Mouse (Mus musculus) ES-E14 (cell line): ENCODE measurements around the gene Ralgds. TPM values are rescaled to one million over a fixed set of nuclear protein-coding genes. Genes with fewer than 3 reads are reported as not detected.

Source experiments
- DNase-seq: peaks from one replicate; pipeline ENCODE4 v3.0.0-alpha.2; 2013; ENCODE audit warnings: low read depth, low spot score
- H3K27ac ChIP-seq: 2 replicates; pipeline ENCODE4 v1.5.1; 2012; ENCODE audit warnings: low read depth, mild to moderate bottlenecking, low read length, moderate library complexity, mixed read lengths; ENCODE audit not compliant: poor library complexity, insufficient read depth, severe bottlenecking
- H3K36me3 ChIP-seq: 2 replicates; pipeline ENCODE4 v1.6.1; 2012; ENCODE audit warnings: mild to moderate bottlenecking, low read length, moderate library complexity, mixed read lengths; ENCODE audit not compliant: control insufficient read depth, poor library complexity, insufficient read depth, severe bottlenecking
- H3K4me1 ChIP-seq, 2 experiments: fragments of 150-350 bp in 1 of 2; sonication (generic) in 1 of 2; 2 replicates each; pipeline ENCODE4 v1.6.1; 2012; ENCODE audit warnings: low read length in 2 of 2, mild to moderate bottlenecking in 1 of 2, mixed read lengths in 1 of 2; ENCODE audit not compliant: control insufficient read depth in 2 of 2, insufficient read depth in 2 of 2, poor library complexity in 1 of 2
- H3K4me3 ChIP-seq, 2 experiments: fragments of 150-350 bp in 1 of 2; sonication (generic) in 1 of 2; 2 replicates each; pipeline ENCODE4 v1.5.1; 2012; ENCODE audit warnings: low read length in 2 of 2, low read depth in 1 of 2, mild to moderate bottlenecking in 1 of 2, mixed read lengths in 1 of 2; ENCODE audit not compliant: insufficient read depth in 1 of 2, poor library complexity in 1 of 2, severe bottlenecking in 1 of 2
- H3K9ac ChIP-seq: 2 replicates; pipeline ENCODE4 v1.6.1; 2012; ENCODE audit warnings: low read depth, mild to moderate bottlenecking, low read length, mixed read lengths; ENCODE audit not compliant: poor library complexity, insufficient read depth, severe bottlenecking
- H3K9me3 ChIP-seq: fragments of 150-350 bp; sonication (generic); 2 replicates; pipeline ENCODE4 v1.6.1; 2012; ENCODE audit warnings: low read depth, mild to moderate bottlenecking, low read length; ENCODE audit not compliant: control insufficient read depth, insufficient read depth
- CHD2 ChIP-seq: IDR thresholded peaks from 2 replicates; pipeline ENCODE4 v1.6.1; 2014; ENCODE audit warnings: mild to moderate bottlenecking, low read depth, low read length, inconsistent platforms
- HCFC1 ChIP-seq: IDR thresholded peaks from 2 replicates; pipeline ENCODE4 v1.6.1; 2012; ENCODE audit warnings: low read length, inconsistent platforms, borderline replicate concordance; ENCODE audit not compliant: insufficient read depth
- MAFK ChIP-seq: IDR thresholded peaks from 2 replicates; pipeline ENCODE4 v1.6.1; 2014; ENCODE audit warnings: mild to moderate bottlenecking, low read depth, low read length, inconsistent platforms; ENCODE audit not compliant: insufficient read depth
- ZC3H11A ChIP-seq: IDR thresholded peaks from 2 replicates; pipeline ENCODE4 v1.6.1; 2012; ENCODE audit warnings: low read depth, mild to moderate bottlenecking, inconsistent platforms, low read length, borderline replicate concordance
- ZNF384 ChIP-seq: IDR thresholded peaks from 2 replicates; pipeline ENCODE4 v1.6.1; 2012; ENCODE audit warnings: low read depth, low read length, inconsistent platforms
- in situ Hi-C, 2 experiments: fragments of 600-800 bp; cut with MboI; formaldehyde crosslinking; loops; one replicate each; pipeline ENCODE4 v1.15.1; 2025; ENCODE audit warnings: low sequenced_read_pairs in 2 of 2, inconsistent platforms in 1 of 2; ENCODE audit not compliant: unreplicated experiment in 2 of 2
- total RNA-seq: library from RNA; depleted of rRNA; stranded (reverse); fragments of 300-350 nt; gene quantifications from 2 replicates; pipeline ENCODE4 v1.2.3, GENCODE M21; 2012

Gene Ralgds
- total RNA-seq, 1 experiment, result 18.2 TPM

DNA sequence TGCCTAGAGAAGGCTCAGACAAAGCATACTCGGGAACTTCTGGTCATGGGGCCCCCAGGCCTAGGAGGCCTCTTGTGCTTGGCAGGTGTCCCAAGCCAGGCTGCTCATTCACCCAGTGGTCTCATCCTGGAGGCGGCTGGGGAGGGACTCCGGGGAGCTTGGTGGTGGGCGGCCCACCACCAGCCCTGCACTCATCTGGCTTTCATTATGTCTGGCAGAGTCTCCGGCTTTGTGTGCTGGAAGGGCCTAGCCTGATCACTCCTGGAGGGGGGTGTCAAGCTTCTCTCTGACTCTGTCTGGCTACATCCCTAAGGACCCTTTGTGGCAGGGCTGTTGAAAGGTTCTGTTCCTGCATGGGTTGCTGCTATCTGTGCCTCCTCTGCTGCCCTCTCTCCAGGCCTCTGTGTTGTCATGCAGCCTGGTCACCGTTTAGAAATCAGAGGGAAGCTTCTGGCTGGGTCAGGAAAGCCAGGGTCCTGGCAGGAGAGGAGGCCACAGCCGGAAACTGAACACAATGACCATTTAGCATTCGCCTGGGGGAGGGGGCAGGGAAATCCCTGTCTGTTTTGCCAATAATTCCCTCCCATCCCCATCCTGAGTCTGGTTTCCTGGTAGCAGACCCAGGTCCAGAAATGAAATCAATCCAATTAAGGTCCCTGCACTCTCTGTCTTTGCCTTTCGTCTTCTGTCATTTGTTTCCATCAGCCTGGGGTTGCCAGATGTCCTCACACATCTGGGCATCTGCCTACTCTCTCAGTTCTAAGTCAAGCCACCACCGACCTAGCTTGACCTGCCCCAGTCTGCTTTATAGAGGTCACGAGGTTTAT lies 21.7 kb downstream of the Ralgds start:
- TF ChIP-seq HCFC1 (no peak), ZNF384 (no peak), ZC3H11A (no peak), CHD2 (no peak), MAFK (no peak)
- in situ Hi-C loops, result no loop called here
- H3K4me3 ChIP-seq, result no peak overlapping the region
- H3K36me3 ChIP-seq, result no peaks in the 10 kb centered on the region
- no peaks in the 10 kb centered on the region for H3K9me3 ChIP-seq
- DNase-seq, result no peak
- H3K9ac ChIP-seq, result no peak overlapping the region
- H3K4me1 ChIP-seq, result peaks cover 2 to 15% of the 10 kb centered on the region in 2 experiments; a peak in 2 of 4 replicates
- H3K27ac ChIP-seq, result no peak overlapping the region

DNA sequence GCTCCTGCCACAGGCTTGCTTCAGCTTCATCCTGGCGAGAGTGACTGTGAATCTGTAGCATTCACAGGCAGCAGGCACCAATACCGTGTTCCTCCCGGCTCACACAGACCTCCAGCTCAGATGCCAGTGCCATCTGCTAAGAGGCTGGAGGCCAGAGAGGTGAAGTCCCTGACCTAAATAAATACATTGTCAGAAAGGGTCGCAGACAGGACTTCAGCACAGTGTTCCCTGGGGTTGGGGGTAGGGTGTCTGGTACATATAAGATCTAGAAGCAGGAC lies 22.3 kb downstream of the Ralgds start:
- no peak for DNase-seq
- Histone ChIP-seq H3K4me1 (peaks cover 2 to 15% of the 10 kb centered on the region in 2 experiments; a peak in 2 of 4 replicates), H3K9ac (no peak overlapping the region), H3K36me3 (no peaks in the 10 kb centered on the region), H3K27ac (no peak overlapping the region), H3K9me3 (no peaks in the 10 kb centered on the region), H3K4me3 (no peak overlapping the region)
- in situ Hi-C loops, result no loop called here
- TF ChIP-seq MAFK (no peak), ZC3H11A (no peak), ZNF384 (no peak), CHD2 (no peak), HCFC1 (no peak)

DNA sequence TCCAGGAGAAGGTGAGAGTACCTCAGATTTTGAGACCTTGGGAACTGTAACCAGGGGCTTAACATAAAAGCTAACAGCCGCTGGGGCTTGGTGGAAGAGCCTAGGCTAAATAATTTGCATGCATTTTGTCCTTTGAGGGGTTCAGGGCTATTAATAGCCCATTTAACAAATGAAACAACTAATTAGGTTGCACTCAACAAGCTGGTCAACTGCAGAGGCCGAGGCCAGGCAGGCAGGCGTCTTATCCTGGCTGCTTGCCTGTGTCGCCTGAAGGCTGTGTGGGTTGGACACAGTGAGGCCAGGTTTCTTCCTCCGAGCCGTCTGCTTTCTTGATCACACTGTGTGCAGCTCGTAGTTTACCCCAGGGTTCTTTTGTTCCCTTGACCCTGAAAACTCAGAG lies 22.7 kb downstream of the Ralgds start:
- in situ Hi-C loops, result no loop called here
- H3K27ac ChIP-seq, result no peak overlapping the region
- H3K4me1 ChIP-seq, result peaks cover 2 to 15% of the 10 kb centered on the region in 2 experiments; a peak in 2 of 4 replicates
- no peak overlapping the region for H3K4me3 ChIP-seq
- TF ChIP-seq MAFK (no peak), ZC3H11A (no peak), HCFC1 (no peak), CHD2 (no peak), ZNF384 (no peak)
- H3K9me3 ChIP-seq, result no peaks in the 10 kb centered on the region
- DNase-seq, result no peak
- no peak overlapping the region for H3K9ac ChIP-seq
- H3K36me3 ChIP-seq, result no peaks in the 10 kb centered on the region

GRCm38 (mm10) chr2:28536166-28536565 lies 23.2 kb downstream of the Ralgds start:
- H3K4me1 ChIP-seq, result peaks cover 2 to 15% of the 10 kb centered on the region in 2 experiments; a peak in 2 of 4 replicates
- in situ Hi-C loops, result no loop called here
- H3K36me3 ChIP-seq, result no peaks in the 10 kb centered on the region
- no peak for DNase-seq
- no peaks in the 10 kb centered on the region for H3K9me3 ChIP-seq
- TF ChIP-seq MAFK (no peak), HCFC1 (no peak), CHD2 (no peak), ZNF384 (no peak), ZC3H11A (no peak)
- no peak overlapping the region for H3K27ac ChIP-seq
- H3K4me3 ChIP-seq, result no peak overlapping the region
- no peak overlapping the region for H3K9ac ChIP-seq
